Mouse (Mus musculus): ENCODE measurements around the gene Gm7358.
"Not testable (repeated sequence)": the region's sequence is repeated elsewhere in the genome, so short reads cannot be mapped to it uniquely, and the experiment has no call there.

GRCm38 (mm10) chr17:14037012-14037411, 22.3 kb downstream of the Gm7358 start:
- TF ChIP-seq CTCF (conservative IDR thresholded peaks at IDR 0.05; ENCODE audit: low read length); POU5F1 (IDR thresholded peaks at IDR 0.05; ENCODE audit: borderline replicate concordance, low read length); NANOG (IDR thresholded peaks at IDR 0.05; ENCODE audit: borderline replicate concordance, low read length): not testable (repeated sequence)

All from E14TG2a.4 (cell line).